Mouse (Mus musculus): ENCODE data around the gene Ambra1.

Ambra1 gene

DNA sequence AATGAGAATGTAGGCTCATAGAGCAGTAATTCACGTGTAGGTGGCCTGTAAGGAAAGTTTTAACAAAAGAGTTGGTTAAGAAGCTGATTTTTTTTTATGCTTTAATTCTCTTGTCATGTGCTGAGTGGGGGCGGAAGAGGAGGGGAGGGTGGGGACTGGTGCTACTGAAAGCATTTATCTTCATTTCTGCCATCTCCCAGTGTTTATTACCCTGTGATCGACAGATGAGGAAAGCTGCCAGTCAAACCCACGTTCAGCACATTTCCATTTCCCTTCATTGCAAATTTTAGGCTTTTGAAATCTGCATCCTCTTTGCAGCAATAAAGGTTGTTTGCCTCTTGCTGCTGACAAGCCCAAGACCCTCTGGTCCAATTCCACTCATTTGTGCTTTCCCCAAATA lies 129.5 kb downstream of the Ambra1 start:
- no peak for ATAC-seq (ENCODE audit: insufficient number of reproducible peaks, low FRiP score, low TSS enrichment)

DNA sequence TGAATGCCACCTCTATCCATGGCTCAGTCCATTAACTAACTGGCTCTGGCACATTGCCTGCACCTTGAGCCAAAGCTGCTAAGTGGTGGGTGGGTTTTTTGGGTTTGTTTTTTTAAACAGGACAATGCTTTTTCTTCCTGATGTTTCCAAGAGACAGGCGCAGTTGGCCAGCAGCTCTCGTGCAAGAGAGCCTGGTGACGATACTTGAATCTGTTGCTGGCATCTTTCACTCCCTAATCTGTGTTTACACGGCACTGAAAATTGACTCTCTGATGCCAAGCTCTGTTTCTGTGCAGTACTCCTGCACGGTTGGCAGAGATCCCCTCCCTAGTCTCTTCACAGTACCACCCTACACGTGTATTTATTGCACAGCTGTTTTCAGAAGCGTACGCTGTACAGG lies 140.8 kb downstream of the Ambra1 start:
- ATAC-seq (ENCODE audit: insufficient number of reproducible peaks, low FRiP score, low TSS enrichment): no peak

DNA sequence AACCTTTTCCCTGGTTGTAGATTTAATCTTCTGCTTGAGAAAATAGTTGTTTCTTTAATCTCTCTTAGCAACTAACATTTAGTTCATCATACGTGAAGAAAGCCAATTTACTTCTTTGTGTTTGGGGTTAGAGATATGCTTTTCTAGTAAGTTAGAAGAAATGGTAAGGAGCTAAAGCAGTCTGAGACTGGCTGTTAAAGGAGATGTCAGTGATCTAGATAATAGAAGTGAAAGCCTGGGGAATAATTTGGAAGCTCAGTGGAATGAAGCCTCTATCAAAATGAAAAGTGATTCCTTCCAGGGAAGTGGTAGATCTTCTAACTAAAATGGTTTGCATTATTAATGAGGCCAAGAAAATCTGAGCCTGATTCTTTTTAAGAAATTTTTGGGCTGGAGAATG lies 141.3 kb downstream of the Ambra1 start:
- no peak for ATAC-seq (ENCODE audit: insufficient number of reproducible peaks, low FRiP score, low TSS enrichment)

DNA sequence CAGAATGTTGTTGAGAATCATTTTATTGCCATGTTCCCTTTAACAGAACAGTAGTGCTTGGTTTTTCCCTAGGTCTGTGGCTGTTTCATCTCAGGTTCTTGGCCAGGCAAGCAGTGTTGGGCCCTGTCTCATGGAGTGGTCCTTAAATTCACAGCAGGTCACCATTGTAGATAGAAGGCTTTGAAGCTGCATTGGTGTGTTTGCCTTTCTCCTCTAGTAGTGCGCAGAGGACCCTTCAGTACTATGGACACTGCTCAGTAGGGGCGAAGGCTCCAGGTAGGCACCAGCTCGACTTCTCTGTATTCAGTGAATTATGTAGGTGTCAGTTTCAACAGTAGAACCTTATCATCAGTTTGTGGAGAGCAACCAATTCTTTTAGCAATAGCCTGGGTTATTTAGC lies 142.7 kb downstream of the Ambra1 start:
- no peak for ATAC-seq (ENCODE audit: insufficient number of reproducible peaks, low FRiP score, low TSS enrichment)

DNA sequence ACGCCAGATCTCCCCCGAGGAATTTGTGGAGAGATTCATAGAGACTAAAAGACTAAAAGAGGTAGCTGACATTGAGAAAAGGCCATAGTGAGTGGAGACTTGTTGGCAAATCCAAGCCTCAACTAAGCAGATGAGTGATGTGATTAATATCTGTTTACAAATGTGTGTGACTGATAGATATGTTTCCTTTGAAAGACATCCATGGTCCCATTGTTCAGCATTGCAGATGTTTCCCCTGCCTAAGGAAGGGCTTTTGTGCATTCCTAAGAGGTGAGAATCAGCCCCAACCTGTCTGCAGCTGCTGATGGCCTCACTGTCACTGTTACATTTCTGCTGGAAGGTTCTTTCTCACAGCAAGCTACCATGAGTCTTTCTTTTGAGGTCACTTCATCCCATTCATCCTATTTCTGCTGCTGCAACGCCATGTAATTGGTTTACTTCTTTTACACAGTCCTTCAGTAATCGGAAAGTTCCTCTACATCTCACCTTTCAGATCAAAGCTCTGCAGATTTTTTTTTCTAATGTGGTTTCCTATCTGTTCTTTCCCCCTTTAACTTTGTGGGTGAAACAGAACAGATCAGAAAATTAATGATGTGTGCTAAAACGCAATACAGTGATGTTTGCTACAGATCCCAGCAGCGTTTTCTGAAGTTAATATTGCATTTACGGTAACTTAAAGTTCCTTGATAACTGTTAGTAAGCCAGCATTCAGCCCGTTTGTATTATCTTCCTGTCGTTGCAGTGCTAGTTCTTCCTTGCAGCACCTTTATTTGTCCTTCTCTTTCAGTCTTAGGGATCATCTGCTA lies 146.3 kb downstream of the Ambra1 start:
- no peak for ATAC-seq (ENCODE audit: insufficient number of reproducible peaks, low FRiP score, low TSS enrichment)

DNA sequence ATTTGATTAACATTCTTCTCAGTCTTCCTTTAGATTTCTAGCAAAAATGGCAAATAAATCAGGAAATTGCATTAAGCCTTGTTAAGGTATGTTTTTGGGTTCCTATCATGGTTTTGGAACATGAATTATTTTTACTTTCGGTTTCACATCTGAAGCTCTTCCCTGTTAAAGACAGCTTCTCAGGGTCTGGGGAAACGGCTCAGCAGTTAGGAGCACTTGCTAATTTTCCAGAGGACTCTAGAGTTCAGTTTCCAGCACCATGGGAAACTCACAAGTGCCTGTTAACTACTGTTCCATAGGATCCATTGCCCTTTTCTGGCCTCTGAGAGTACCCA lies 146.8 kb downstream of the Ambra1 start:
- ATAC-seq (ENCODE audit: insufficient number of reproducible peaks, low FRiP score, low TSS enrichment): no peak

DNA sequence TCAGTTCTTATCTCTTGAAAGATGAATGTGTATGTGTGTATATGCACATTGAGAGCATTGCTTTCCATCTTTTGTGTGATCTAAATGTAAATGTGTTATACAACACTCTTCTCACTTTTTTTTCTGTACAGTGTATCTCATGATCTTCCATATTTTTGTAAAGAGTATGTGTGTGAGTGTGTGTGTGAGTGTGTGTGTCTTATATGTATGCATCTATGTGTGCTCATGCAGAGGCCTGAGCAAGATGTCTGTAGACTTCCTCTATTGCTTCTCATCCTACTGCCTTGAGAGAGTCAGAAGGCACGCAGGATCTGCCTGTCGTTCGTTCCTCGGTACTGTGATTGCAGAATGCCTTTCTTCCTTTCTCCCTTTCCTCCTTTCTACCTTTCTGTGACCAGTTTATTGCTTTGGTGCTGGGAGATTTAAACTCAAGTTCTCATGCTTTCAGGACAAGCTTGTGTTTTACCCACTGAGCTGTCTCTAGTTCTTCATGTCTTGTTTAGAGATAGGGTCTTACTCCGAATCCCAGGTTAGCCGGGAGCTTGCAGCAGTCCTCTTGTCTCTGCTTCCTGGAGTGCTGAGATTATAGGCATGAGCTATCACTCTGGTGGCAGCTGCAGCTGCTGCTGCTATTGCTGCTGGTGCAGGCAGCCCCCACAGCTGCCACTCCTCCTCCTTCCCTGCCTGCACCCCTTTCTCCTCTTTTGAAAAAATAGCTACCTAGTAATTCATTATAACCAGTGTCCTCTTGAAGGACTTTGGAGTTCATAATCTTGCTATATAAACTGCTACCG lies 148.7 kb downstream of the Ambra1 start:
- no peak for ATAC-seq (ENCODE audit: insufficient number of reproducible peaks, low FRiP score, low TSS enrichment)

DNA sequence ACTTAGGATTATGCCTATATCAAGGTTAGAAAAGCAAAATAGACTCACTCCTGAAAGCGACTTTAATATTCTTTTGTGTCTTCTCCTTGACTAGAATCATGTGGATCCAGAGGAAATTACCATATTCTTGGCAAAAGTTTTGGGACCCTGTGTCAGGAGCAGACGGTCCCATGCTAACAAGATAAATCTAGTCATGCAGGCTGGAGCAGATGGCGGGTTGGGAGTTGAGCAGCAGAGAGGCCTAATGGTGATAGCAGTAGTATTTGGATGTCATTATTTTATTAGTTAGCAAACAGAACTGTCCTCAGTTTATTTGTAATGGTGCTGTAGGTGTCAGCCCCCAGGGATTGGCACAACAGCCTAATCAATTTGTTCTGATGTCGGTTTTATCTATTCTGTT lies 154.0 kb downstream of the Ambra1 start:
- no peak for ATAC-seq (ENCODE audit: insufficient number of reproducible peaks, low FRiP score, low TSS enrichment)

DNA sequence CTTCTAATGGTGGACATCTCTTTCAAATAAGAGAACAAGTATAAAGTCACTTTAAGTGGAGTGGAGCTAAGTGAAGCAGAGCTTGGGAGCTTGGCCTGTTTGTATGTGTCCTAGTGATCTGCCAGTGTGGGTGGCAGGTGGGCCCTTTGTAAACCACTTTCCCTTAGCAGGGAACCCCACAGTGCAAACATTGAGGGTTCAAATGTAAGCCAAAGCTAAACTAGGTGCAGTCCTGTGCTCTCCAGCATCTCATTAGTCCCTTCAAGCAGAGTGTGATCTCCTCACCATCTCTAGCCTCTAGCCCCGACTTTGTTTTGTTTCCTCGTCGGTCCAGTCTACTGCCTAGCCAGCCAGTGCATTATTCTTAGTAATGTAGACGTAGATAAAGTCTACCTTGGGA lies 154.7 kb downstream of the Ambra1 start:
- no peak for ATAC-seq (ENCODE audit: insufficient number of reproducible peaks, low FRiP score, low TSS enrichment)

DNA sequence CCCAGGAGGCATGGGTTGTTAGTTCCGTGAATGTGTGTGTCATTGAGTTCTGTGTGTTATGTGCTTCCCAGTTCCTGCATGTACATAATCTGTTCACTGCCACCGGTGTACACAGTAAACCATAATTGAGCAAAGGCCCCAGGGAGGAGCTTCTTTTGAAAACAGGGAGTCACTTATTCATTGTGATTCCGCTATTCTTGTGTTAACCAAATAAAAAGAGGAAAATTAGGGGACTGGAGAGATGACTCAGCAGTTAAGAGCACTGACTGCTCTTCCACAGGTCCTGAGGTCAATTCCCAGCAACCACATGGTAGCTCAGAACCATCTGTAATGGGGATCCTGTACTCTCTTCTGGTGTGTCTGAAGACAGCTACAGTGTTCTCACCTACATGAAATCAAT lies 164.8 kb downstream of the Ambra1 start:
- ATAC-seq (ENCODE audit: insufficient number of reproducible peaks, low FRiP score, low TSS enrichment): no peak

DNA sequence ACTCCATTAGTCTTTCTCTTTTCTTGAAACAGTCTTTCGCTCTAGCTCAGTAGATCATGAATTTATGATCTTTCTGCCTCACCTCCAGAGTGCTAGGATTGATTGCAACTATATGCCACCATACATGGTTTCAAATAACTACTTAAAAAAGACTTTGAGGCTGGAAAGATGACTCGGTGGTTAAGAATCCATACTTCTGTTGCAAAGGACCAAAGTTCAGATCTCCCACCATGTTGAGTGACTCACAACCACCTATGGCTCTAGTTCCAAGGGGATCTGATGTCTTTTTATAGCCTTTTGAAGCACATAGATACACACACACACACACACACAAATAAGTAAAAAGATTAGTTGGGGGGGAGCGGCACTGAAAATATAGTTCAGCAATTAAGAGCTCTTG lies 165.5 kb downstream of the Ambra1 start:
- no peak for ATAC-seq (ENCODE audit: insufficient number of reproducible peaks, low FRiP score, low TSS enrichment)

DNA sequence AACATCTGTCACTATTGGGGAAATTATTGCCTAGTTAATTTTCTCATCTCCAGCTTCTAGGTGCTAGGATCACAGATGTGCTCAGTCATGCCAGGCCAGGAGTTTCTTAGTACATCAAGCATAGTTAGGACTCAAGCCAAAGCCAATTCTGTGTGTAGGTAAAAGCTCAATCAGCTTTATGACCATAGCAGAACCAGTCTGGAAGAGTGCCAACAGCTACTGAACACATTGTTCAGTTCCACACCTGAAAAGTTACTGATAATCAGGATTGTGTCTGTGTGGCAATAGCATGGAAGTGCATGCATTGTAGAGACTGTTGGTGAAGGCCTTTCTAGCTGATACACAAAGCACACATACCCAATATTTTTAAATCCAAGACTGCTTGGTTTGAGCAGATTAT lies 168.0 kb downstream of the Ambra1 start:
- no peak for ATAC-seq (ENCODE audit: insufficient number of reproducible peaks, low FRiP score, low TSS enrichment)

DNA sequence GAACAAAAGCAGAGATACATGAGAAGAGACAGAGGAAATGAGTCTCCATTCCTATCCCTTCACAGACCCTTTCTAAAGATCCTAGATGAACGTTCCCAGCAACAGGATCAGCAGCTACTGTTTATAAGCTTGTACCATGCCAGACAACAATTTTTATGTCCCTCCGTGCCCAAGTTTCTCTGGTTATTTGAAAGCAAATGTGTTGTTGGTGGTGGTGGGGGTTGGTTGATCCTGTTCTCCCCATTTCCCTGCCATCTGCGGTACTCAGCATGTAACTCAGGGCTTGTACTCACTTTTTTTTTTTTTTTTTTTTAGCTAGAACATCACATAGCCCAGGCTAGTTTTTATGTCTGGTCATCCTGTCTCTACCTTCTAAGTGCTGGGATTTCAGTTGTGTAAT lies 169.2 kb downstream of the Ambra1 start:
- no peak for ATAC-seq (ENCODE audit: insufficient number of reproducible peaks, low FRiP score, low TSS enrichment)

DNA sequence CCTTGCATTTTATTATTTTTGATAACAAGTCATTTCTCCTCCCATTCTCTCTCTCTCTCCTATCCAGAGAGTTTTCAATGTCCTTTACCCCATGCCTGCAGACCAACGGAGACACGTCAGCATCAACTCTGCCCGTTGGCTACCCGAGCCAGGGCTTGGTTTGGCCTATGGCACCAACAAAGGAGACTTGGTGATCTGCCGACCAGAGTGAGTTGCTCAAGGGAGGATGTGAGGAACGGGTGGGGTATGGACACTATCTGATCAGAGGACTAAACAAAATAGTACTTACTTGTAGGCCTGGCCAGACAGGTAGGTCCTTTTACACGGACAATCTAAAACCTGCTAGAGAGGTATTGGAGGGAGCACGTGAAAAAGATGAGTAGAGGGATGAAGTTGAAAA lies 170.5 kb downstream of the Ambra1 start:
- no peak for ATAC-seq (ENCODE audit: insufficient number of reproducible peaks, low FRiP score, low TSS enrichment)

DNA sequence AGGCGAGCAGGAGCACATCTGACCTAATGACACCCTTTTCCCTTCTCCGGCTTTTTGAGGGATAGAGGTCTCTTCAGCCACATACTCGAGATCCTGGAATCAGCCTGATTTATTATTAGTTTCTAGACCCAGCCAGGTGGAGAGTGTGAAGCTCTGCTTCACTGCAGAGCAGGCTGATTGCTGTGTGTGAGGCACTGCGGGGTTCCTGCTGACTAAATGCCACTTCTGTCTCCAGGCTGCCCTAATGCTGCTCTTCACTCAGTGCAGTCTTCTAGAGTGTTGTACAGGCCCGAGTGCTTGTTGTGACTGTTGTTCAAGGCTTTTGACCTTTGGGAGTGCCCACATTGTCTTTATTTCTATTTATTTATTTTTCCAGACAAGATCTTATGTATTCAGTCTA lies 172.4 kb downstream of the Ambra1 start:
- peak; percentile 79; the same call in 1 of the 2 replicates for ATAC-seq (ENCODE audit: insufficient number of reproducible peaks, low FRiP score, low TSS enrichment)

DNA sequence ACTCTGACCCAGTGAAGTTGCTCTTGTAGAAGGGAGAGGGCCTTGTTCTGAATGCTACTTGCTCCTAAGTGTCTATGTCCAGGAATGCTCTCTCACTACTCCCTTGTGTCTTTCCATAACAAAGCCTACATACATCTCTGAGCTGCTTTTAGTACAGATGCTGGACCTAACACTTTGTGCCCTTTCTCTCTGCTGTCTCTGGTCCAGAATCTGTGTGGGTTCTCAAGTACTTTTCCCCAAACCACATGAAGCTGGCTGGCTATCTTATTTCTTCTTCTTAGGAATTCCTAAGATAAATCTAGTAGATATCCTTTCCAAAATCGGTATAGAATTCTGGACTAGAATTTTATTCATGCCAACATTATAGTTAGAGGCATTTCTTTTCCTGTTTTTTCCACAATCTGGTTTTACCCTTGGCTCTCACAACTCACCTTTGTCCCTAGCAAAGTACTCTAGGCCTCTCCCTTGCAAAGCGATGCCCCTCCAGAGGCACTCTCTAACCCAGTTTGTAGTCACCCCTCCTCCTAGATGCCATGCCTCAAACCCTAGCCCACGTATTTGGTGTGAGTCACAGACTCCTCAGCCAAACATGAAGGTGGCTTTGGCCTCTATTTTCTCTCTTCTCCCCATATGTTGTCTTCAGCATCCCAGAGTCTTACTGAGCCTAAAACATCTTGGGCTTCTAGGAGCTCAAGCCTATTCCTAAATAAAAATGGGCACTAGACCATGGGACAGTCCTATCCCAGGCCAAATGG lies 173.4 kb downstream of the Ambra1 start:
- ATAC-seq (ENCODE audit: insufficient number of reproducible peaks, low FRiP score, low TSS enrichment): no peak

DNA sequence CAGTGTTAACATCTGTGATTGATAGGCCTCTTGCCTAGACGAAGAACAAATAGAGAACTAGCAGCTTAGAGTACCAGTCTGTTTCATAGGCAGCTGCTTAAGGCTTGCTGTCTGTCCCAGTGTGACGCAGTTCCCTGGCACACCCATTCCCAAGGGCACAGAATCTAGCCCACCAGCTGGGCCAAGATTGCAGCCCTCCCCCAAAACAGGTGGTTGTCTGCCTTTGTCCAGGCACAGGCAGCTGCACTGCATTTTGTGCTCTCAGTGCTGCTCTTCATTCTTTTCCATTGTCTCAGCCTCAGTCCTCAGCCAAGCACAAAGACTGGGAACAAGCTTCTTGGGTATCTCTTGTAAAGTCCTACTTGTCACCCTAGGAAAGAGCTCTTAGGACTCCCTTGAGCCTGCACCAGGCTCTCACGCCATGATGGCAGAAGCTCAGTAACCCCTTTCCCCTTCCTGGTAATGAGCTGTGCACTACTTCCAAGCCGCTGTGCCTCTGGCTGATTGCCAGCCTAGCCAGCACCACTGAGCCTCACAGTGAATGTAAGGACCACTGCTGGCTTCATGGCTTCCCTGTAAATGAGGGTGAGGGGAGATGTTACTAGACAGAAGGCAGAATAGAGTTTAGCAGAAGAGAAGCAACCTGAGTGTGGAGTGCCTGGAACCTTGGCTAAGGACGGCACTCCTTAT lies 174.8 kb downstream of the Ambra1 start:
- no peak for ATAC-seq (ENCODE audit: insufficient number of reproducible peaks, low FRiP score, low TSS enrichment)

DNA sequence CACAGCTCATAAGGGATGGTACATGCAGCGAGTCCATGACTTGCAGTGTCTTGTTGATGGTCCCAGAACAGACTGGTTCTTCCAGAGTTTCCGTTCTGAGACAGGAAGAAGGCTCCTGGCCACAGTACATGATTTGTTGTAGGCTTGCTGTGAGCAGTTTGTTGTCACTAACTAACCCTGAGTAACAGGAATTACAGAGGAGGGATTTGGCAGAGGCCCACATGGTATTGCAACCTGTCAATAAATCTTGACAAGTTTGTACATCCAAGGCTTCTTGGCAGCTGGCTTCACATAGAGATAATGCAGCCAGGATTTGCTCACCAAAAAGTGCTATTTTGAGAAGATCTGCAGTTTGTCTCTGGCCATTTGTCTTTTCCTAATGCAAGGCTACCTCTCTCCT lies 176.2 kb downstream of the Ambra1 start:
- ATAC-seq (ENCODE audit: insufficient number of reproducible peaks, low FRiP score, low TSS enrichment): no peak

DNA sequence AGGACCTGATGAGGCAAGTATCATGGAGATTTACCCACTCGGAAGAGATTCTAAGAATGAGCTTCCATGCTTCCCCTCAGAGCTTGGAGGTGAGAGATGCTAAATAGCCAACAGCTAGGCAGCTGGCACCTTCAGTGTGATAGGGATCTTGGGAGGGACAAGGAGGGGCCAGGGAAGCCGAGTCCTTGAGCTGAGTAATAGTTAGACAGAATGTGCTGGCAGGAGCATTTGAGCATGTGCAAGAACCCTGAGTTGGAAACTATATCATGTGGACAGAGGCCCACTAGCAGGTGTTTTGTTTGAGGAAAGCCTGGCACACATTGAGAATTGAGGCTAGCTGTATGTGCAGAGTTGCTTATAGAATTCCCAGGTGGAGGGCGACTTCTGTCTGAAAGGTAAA lies 182.7 kb downstream of the Ambra1 start:
- ATAC-seq (ENCODE audit: insufficient number of reproducible peaks, low FRiP score, low TSS enrichment): no peak

DNA sequence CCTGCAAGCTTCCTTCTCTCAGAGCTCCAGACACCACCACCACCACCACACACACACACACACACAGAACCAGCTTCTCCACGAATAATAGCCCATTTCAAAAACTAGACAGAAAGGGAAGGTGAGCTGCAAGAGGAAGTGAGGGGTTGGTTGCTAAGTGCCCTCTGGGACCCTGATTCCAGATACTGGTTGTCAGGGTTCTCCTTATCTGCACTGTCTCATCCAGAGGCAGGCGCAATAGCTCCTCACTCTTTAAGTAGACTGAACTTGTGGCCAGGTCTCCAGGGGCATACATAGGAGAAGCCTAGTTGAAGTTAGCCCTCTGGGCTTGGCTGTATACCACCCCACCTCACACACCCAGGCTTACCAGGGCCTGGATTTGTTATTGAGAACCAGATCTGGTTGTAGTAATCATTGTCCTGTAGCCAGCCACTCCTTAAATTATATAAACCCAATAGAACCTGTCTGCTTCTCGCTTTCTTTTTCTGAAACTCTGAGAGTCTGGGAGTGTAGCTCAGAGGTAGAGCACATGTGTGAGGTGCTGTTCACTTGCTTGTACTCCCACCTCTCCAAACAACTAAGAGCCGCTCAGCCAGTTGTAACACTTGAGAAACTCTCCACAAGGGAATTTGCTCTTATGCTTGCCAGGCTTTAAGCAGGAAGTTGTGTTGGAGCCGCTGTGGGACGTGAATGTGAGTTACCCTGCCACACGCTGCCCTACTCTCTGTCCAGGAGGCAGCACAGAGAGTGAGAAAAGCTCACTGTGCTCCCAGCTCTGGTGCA lies 183.6 kb downstream of the Ambra1 start:
- no peak for ATAC-seq (ENCODE audit: insufficient number of reproducible peaks, low FRiP score, low TSS enrichment)
